Comparison of ENCODE assay signal across 7 mouse cellular contexts in genomic region chr5:123169284-123169683, GRCm38 (mm10). TPM values are rescaled to one million over a fixed set of nuclear protein-coding genes. Genes with fewer than 3 reads are reported as not detected.
A peak's percentile ranks its signal among the peaks of the same experiment; 100 is the strongest.
DNase-seq lines count a peak whose midpoint lies in the region; ATAC-seq lines count a peak whose summit lies in the region.

TSS of gene Psmd9 (plus strand) at chr5:123169413.

- H3K27ac ChIP-seq in forebrain, embryonic 11.5 days (ENCODE audit: low read depth, low read length): no peak within 1 kb of the TSS
- 0 out of 2 replicates have a peak within 1 kb of the TSS, but pooled peaks have one; percentile 28 for H3K27ac ChIP-seq in limb, embryonic 15.5 days
- H3K27ac ChIP-seq in stomach, embryonic 16.5 days (ENCODE audit: low read length): no peak within 1 kb of the TSS

- DNase-seq in thymus, postnatal 0 days (ENCODE audit: low spot score): no peak
- DNase-seq in thymus, postnatal 14 days: no peak
- DNase-seq in forebrain, embryonic 11.5 days (ENCODE audit: low spot score): no peak
- DNase-seq in right cerebral cortex, postnatal 14 days: no peak

- no peaks in the 10 kb centered on the region for H3K9me3 ChIP-seq in forebrain, embryonic 11.5 days (ENCODE audit: control insufficient read depth, low read length)
- no peaks in the 10 kb centered on the region for H3K9me3 ChIP-seq in limb, embryonic 15.5 days
- no peaks in the 10 kb centered on the region for H3K9me3 ChIP-seq in stomach, embryonic 16.5 days (replicated peaks; ENCODE audit: control insufficient read depth, low read length)

- no peak within 1 kb of the TSS for H3K9ac ChIP-seq in forebrain, embryonic 11.5 days (ENCODE audit: low read length)
- H3K9ac ChIP-seq in limb, embryonic 15.5 days: no peak within 1 kb of the TSS
- no peak within 1 kb of the TSS for H3K9ac ChIP-seq in stomach, embryonic 16.5 days (ENCODE audit: low read length)

- WGBS in forebrain, embryonic 11.5 days: 84% methylated on average over 5 of the region's 5 CpGs
- whole genome bisulfite sequencing in limb, embryonic 15.5 days: 77% methylated on average over 5 of the region's 5 CpGs
- WGBS in stomach, embryonic 16.5 days: 78% methylated on average over 5 of the region's 5 CpGs

- no peaks in the 10 kb centered on the region for H3K4me1 ChIP-seq in forebrain, embryonic 11.5 days (replicated peaks; ENCODE audit: control insufficient read depth, insufficient read depth, low read length)
- H3K4me1 ChIP-seq in limb, embryonic 15.5 days: peaks cover 13% of the 10 kb centered on the region
- H3K4me1 ChIP-seq in stomach, embryonic 16.5 days (ENCODE audit: control insufficient read depth, insufficient read depth, low read length): 0 out of 2 replicates have a peak, but pooled peaks cover 5% of the 10 kb centered on the region

- H3K27me3 ChIP-seq in forebrain, embryonic 11.5 days (ENCODE audit: control insufficient read depth, insufficient read depth, low read length): no peaks in the 10 kb centered on the region
- H3K27me3 ChIP-seq in limb, embryonic 15.5 days: no peaks in the 10 kb centered on the region
- H3K27me3 ChIP-seq in stomach, embryonic 16.5 days (ENCODE audit: control insufficient read depth, insufficient read depth, low read length): no peaks in the 10 kb centered on the region

- no peak within 1 kb of the TSS for H3K4me2 ChIP-seq in forebrain, embryonic 11.5 days (ENCODE audit: low read depth, low read length, severe bottlenecking)
- no peak within 1 kb of the TSS for H3K4me2 ChIP-seq in limb, embryonic 15.5 days
- H3K4me2 ChIP-seq in stomach, embryonic 16.5 days (ENCODE audit: low read depth, low read length): no peak within 1 kb of the TSS

- no peak for ATAC-seq in forebrain, embryonic 11.5 days (replicated peaks; ENCODE audit: low FRiP score)
- ATAC-seq in hematopoietic stem cell, adult 5-6 weeks (replicated peaks in 1 of 2; ENCODE audit: insufficient read depth in 1 of 2, low FRiP score in 2 of 2, low TSS enrichment in 1 of 2, low read depth in 1 of 2, poor library complexity in 2 of 2, severe bottlenecking in 2 of 2): no peak
- ATAC-seq in limb, embryonic 15.5 days (ENCODE audit: insufficient number of reproducible peaks, low FRiP score, low TSS enrichment, low read depth): no peak
- no peak for ATAC-seq in stomach, embryonic 16.5 days (ENCODE audit: insufficient read depth, low FRiP score)

- H3K4me3 ChIP-seq in forebrain, embryonic 11.5 days (ENCODE audit: low read depth, low read length): no peak within 1 kb of the TSS
- no peak within 1 kb of the TSS for H3K4me3 ChIP-seq in limb, embryonic 15.5 days
- no peak within 1 kb of the TSS for H3K4me3 ChIP-seq in stomach, embryonic 16.5 days (replicated peaks; ENCODE audit: low read length)

- peaks cover 7% of the 10 kb centered on the region; the same call in 1 of the 2 replicates for H3K36me3 ChIP-seq in forebrain, embryonic 11.5 days (ENCODE audit: control insufficient read depth, insufficient read depth, low read length)
- peaks cover 27% of the 10 kb centered on the region for H3K36me3 ChIP-seq in limb, embryonic 15.5 days
- peaks cover 10% of the 10 kb centered on the region for H3K36me3 ChIP-seq in stomach, embryonic 16.5 days (ENCODE audit: control insufficient read depth, insufficient read depth, low read length)

RNA-seq across cellular contexts. Expression of gene Psmd9, which starts in this region (rescaled TPM):
- 77.6 and 94.1 TPM in 2 replicates for polyA plus RNA-seq in thymus, postnatal 0 days (2015; fragmentation: Nextera tagmentation; extraction: Ambion mirVana)
- polyA plus RNA-seq in forebrain, embryonic 11.5 days (2014; fragmentation: Nextera tagmentation; extraction: Ambion mirVana): 68.5 and 77.8 TPM in 2 replicates
- total RNA-seq in hematopoietic stem cell, adult 5-6 weeks (2017): 20.9 and 21.0 TPM in 2 replicates
- 88.2 and 93.3 TPM in 2 replicates for polyA plus RNA-seq in limb, embryonic 15.5 days (2015; fragmentation: Nextera tagmentation; extraction: Ambion mirVana)
- polyA plus RNA-seq in stomach, embryonic 16.5 days (2015; fragmentation: Nextera tagmentation; extraction: Ambion mirVana): 67.5 and 71.0 TPM in 2 replicates
